Mouse (Mus musculus): Measurements from ENCODE around the gene Cox6a1.
"Not testable (repeated sequence)": the region's sequence is repeated elsewhere in the genome, so short reads cannot be mapped to it uniquely, and the experiment has no call there.

The Cox6a1 gene

DNA sequence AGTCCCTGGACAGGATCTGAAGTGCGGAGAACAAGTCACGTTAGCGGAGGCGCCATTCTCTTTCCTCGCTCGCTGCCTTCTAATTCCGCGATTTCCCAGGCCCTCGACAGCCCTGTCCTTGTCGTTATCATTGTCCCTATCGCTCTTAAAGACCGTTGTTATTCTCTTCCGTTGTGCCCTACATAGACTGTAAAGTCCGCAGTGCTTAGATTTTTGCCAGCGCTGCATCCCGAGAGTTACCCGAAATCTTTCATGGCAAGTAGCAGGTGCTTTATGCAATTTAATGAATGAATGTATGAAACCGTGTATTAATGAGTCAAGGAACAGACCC lies 409 bp upstream of the Cox6a1 start:
- no peak for DNase-seq (ENCODE audit: inconsistent age in 2 of 2, low spot score in 1 of 2)

DNA sequence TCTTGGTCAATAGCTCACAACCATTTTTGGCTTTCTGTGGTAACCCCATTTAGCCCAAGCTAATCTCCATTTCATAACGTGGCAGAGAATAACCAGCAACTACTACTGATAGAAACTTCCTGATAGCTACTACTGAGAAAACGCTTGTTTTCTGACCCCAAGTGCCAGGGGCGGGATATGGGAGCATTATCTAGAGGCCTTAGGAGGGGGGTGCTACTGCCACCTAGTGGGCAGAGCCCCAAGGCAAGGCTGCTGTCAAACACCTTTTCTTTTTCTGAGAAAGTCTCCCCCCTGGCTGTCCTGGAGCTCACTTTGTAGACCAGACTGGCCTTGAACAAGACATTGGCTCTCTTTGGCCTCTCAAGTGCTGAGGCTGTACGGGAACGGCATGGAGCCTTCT lies 1.2 kb downstream of the Cox6a1 start:
- peak; percentile 86 to 94 for DNase-seq (ENCODE audit: inconsistent age in 2 of 2, low spot score in 1 of 2)

DNA sequence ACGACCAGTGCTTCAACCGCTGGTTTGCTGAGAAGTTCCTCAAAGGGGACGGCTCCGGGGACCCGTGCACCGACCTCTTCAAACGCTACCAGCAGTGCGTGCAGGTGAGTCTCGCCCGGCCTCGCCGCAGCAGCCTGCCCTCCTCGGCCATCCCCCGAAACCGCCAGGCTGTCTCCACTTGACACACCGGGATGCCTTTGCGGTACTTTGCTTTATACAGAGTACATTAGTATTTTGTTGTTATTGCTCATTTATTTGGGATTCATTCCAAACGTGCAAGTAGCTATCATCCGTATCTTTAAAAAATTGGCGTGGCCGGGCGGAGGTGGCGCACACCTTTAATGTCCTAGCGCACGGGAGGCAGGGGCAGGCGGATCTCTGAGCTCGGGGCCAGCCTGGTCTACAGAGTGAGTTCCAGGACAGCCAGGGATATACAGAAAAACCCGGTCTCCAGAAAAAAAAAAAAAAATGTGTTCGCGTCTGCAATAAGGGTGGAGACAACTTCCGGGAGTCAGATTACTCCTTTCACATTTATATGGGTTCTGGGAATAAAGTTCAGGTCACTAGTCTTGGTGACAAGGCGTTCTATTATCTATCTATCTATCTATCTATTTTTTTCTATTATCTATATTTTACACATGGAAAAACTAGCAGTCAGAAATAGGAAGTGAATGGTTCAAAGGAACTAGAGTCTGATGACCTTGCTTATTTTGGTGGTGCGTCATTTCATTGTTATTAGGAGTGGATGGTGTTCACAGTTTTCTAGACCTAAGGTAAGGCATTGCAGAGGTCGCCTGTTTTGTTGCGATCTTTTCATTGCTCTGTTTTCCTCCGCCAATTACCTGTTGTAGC lies 7.2 kb downstream of the Cox6a1 start:
- no peak for DNase-seq (ENCODE audit: inconsistent age in 2 of 2, low spot score in 1 of 2)

DNA sequence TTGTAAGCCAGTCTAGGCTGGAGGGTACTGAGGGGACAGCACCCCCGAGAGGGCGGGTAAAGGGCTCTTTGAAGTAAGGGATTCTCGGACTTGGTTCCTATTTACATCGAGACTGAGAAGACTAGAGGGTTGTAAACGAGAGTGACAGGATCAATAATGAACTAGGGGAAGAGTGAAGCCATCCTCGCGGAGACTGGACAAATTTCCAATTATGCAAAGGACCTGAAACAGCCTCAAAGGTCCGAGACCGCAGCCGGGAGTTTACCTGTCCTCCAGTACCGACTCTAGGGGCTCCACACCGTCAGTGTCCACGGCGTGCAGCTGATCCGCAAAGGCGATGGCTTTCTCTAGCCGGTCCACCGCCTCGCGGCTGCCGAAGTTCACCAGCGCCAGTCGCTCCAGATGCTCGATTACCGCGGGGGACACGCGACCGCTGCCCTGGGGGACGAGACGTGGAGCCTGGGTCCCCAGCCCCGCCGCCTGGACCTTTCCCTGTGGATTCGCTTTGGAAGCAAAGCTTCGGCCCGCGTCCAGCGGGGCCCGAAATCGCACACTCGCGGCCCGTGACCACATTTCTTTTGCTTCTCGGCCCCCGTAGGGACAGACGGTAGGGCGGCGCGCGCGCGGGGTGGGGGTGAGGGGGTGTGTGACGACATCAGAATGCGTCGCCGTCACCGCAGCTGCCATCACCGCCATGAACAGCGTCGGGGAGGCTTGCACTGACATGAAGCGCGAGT lies 8.0 kb downstream of the Cox6a1 start, which contains the start of the genes Gatc and Triap1:
Gene Gatc (minus strand): TSS at position 602 of the 737 bp plus-strand sequence.
Gene Triap1 (plus strand): TSS at position 649 of the 737 bp plus-strand sequence.
- DNase-seq (ENCODE audit: inconsistent age in 2 of 2, low spot score in 1 of 2): peak; percentile 91 to 97

DNA sequence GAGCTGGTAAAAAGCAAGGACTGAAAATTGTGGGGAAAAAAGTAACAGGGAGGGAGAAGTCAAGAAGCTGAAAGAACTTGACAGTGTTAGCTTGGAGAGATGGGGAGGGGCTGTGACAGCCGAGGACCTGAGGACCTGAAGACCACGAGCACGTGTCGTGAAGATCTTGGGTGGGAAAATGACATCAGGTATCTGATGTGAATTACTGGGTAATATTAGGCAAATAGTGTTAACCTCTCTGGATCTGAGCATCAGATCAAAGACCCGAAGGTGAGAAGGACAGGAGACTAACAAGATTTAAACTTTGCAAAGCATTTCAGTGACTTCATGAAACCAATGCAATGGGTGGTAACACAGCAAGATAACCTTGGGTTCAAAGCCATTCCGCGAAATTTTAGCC lies 8.8 kb downstream of the Cox6a1 start:
- DNase-seq (ENCODE audit: inconsistent age in 2 of 2, low spot score in 1 of 2): no peak

DNA sequence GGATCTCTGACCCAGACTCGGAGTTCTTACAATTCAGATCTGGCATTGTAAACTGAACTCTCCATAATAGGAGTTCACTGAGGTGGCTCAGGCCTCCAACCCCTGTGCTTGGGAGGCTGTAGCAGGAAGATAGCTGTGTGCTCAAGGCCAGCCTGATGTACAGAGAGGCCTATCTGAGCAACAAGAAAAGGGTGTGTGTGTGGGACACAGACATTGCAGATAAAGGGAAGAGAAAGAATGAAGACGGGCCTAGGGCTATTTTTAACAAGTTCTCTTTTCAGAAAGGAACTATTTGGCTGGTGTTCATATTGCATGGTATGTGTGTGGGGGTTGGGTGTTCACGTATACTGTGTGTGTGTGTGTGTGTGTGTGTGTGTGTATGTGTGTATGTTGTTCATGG lies 15.2 kb downstream of the Cox6a1 start:
- DNase-seq (ENCODE audit: inconsistent age in 2 of 2, low spot score in 1 of 2): no peak

DNA sequence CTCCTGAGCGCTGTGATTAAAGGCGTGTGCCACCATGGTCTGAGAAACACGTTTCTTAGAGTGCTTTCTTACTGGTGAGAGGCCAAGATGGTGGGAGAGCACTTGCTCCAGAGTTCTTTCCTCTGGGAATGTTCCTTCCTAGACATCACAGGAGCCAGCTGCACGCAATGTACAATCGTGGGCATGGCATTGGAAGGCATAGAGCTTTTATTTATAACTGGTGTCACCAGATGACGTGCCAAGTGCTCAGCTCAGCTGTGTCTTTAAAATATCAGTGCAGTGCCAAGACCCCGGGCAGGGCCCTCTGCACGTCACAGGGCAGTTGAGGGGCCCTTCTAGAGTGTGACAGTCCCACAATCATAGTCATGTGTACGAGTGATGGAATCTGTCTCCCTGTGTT lies 17.8 kb downstream of the Cox6a1 start:
- no peak for DNase-seq (ENCODE audit: inconsistent age in 2 of 2, low spot score in 1 of 2)

DNA sequence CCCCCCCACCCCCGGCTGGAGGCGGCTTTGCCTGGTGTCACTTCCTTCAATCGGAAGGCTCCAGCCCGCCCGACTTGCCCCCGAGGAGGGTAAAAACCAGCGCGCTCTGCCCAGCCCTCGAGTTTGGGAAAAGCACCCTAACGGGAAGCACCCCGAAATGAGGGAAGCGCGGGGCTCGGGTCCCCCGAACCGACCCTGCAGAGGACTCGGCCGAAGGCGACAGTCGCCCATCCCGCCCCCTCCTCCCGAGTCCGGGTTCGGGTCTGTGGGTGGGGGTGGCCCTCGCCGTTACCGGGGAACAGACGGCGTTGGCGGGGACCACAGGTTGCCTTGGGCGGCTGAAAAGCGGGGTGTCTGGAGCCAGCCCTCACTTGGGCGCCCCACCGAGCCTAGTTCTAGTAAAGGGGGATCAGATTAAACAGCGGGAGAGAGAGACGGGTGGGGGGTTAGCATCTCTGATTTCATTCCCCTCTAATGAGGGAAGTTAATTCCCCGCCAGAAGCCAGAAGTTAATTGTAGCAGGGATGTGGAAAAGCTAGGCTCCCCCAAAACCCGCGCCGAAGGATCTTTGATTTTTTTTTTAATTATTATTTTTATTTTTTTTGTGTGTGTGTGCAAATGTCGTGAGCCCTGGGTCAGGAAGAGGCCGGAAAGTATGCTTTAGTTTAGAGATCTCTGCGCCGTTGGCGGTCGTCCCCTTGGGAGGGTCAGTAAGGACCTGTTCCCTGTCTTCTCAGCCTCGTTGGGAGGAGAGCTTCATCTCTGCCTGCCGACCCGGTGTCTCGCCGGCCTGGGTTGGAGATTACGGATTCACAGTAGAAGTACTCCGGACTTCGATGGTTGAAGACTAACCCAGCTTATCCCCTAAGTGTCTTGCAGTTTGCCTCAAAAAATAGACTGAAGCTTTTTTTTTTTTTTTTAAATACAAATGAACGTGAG lies 20.9 kb downstream of the Cox6a1 start:
- DNase-seq (ENCODE audit: inconsistent age in 2 of 2, low spot score in 1 of 2): peak; percentile 51 to 76

DNA sequence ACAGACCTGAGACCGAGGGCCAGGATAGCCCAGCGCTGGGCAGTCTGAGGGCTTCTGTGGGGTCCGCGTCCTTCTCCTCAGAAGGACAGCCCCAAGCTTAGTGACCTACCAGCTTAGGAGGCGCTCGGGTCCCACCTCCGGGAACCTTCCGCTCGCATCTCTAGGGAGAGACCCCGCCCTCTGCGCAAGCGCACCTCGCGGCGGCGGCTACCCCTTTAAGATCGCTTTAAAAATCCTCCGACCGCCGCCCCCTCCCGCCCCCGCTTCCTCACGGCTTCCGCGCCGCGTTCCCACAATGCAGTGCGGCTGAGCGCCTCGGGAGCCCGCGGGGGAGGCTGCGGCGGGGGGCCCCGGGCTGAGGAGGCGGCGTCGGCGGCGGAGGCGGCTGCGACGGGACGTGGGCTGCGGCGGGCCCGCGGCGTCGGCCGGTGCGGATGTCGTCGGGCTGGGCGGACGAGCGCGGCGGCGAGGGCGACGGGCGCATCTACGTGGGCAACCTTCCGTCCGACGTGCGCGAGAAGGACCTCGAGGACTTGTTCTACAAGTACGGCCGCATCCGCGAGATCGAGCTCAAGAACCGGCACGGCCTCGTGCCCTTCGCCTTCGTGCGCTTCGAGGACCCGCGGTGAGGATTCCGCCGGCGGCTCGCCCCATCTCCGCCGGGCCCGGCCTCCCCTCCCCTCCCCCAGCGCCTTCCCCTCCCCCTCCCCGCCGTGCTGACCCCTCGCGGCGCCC lies 21.7 kb downstream of the Cox6a1 start, which contains the start of gene Srsf9:
Gene Srsf9 (plus strand): TSS at position 303 of the 735 bp plus-strand sequence.
- DNase-seq (ENCODE audit: inconsistent age in 2 of 2, low spot score in 1 of 2): peak; percentile 96 to 99

DNA sequence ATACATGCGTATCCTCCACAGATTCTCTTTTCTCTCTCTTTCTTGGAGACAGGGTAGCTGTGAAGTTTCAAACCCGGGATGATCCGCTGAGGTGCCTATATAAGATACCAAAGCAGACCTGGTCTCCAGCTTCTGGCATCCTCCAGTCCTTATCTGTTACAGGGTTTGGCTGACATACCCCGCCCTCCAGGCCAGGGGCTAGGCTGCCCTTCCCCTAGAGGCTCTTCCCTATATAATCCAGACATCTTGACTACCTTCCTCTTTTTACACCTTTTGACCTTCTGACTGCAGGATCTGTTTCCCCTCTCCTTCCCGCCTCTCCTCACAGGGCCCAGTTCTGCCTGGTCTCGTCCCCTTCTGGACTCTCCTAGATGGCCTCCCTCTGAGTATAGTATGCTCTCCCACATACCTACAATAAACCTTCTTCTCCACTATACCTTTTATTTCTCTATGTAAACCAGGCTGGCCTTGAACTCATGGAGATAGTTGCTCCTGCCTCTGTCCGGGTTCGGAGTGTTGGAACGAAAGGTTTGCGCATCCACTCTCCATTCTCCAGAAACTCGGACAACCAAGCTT lies 22.4 kb downstream of the Cox6a1 start:
- no peak for DNase-seq (ENCODE audit: inconsistent age in 2 of 2, low spot score in 1 of 2)

DNA sequence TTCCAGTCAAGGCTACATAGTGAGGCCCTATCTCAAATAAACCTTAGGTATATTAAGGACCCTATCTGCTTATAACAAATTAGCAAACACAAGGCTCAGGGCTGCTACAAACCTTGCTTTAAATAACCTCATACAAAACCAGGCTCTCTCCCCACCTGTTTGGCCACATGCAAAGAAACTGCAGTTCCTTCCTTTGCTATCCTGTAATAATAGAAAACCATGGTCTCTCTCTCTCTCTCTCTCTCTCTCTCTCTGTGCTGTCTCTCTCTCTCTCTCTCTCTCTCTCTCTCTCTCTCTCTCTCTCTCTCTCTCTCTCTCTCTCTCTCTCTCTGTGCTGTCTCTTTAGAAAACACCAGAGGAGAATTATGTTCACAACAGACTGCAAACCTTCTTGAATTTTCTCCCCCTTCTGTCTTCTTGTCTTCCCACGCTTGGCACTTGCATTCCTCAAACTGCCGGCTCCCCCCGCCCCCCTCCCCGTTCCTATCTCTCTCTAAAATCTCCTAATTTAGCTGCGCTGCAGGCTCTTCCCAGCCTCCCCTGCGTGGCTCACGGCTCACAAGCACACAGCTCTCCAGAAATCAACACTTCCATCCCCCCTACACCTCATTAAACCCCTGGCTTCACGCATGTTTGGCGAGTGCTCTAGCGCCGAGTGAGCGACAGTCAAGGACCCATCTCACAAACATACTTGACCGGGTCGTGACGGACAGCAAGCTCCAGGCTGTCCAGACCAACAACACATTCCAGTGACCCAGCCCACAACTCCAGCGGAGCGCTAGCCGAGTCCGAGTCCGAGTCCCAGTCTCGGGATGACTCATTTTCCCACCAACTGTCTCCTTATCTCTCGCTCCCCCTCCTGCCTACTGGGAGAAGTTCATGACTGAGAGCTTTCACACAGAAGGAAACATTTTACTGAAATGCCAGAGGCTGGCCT lies 29.5 kb downstream of the Cox6a1 start:
- DNase-seq (ENCODE audit: inconsistent age in 2 of 2, low spot score in 1 of 2): peak; percentile 86 to 94

DNA sequence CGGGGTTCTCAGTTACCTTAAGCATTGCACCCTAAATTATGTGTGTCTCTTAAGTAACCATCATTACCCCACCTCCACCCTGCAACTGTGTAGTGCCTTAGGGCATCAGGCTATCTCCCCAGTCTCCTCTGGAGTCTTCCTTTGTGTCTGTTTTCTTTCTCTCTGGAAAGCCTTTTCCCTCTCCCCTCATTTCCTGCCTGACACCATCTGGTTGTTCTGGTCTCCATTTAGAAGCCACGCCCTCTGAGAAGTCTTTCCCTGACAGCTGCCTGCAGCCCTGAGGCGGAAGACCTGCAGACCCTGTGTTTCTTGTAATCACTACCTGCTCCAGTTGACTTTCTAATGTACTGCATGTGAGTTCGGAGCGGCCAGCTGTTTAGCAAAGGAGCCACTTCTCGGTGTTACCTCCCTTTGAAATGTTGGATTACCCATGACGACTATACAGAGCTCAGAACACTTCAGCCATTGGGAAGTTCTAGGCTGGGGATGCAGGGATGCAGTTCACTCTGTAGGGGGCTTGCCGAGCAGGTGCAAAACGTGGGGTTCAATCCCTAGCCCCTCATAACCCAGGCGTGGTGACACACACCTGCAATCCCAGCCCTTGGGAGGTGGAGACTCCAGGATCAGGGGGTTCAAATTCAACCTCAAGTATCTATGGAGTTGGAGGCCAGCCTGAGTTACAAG lies 31.0 kb downstream of the Cox6a1 start:
- DNase-seq (ENCODE audit: inconsistent age in 2 of 2, low spot score in 1 of 2): no peak

DNA sequence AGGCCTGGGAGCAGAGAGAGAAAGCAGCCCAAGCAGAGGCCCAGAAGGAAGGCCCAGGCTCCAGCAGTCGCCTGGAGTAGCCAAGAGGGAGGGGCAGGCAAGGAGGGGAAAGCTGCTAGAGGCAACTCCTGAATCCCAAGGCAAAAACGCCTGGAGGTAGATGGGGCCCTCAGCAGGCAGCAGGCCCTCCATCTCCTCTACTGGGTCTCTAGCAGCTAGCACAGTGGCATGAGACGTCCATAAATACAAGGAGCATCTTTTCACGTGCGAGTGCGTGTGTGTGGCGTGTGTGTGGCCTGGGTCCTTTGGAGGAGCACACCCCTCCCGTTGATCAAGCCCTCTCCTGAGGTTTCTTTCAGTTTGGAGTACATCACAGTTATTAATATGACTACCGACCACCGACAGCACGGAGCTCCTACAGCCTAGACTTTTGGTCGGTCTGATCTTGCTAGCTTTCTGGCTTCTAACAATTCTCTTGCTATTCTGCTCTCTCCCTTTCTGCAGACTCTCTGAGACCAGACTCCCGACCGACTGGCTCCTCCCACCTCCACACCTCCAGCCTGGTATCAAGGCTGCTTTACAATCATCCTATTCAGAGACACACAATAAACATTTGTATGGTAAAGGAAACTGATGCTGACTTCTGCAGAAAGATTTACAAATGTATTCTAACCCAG lies 31.7 kb downstream of the Cox6a1 start:
- no peak for DNase-seq (ENCODE audit: inconsistent age in 2 of 2, low spot score in 1 of 2)

DNA sequence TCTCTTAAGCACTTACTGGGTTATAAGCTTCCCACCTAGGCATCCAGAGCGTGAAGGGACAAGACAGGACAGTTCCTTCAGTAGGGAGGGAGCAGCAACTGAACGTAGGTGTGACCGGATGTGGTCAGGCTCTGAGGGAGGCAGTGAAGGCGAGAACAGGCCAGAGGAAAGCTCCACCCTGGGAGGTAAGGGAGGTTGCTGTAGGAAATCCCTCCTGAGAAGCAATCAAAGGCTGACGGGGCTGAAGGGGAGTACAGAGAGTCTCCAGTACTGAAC lies 35.2 kb downstream of the Cox6a1 start:
- no peak for DNase-seq (ENCODE audit: inconsistent age in 2 of 2, low spot score in 1 of 2)

DNA sequence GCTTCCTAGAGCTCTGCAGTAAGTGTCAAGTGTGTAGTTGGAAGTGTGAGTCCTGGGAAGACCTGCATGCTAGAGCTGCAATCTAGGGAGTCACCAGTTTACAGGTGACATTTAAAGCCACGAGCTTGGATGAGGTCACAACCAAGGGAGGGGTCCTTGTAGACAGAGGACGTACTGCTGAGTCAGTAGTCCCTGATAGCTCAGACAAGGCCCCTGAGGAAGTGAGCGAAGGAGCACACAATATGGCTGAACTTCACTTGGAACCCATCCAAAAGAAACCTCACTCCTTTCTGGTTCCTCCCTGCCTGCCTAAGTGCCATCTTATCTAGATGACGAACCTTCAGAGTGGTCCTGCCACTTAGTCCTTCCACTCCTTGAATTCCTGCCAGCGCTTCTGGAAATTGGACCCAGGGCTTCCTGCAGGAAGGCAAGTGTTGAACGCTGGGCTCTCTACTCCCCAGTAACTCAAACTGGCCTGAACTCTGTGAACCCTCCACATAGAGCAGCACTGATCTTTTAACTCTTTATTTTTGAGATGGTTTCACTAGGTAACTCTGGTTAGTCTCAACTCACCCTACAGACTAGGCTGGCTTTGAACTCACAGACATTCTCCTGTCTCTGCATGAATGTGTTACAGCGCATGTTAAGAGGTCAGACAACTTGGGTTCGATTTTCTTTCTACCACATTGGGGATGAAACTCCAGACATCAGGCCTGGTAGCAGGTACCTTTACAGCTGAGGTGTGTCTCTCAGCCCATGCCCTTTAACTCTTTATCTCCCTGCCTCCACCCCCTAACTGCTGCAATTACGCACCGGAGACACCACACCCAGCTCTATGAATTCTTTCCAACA lies 35.7 kb downstream of the Cox6a1 start:
- DNase-seq (ENCODE audit: inconsistent age in 2 of 2, low spot score in 1 of 2): no peak

DNA sequence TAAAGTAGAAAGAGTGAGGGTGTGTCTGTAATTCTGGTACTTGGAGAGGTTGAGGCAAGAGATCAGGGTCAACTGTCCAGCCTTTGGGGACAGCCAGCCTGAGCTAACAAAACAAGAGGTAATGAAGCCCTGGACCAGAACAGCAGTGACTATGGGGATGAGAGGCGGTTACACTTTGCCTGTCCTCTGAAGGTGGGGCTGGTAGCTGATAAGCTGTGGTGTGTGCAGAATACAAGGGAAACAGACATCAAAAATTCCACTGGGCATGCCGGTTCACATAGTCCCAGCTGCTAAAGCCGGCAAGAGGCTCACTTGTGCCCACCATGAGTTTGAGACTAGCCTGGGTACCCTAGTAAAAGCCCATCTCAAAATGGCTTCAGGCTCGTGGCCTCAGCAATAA lies 36.4 kb downstream of the Cox6a1 start:
- DNase-seq (ENCODE audit: inconsistent age in 2 of 2, low spot score in 1 of 2): no peak

DNA sequence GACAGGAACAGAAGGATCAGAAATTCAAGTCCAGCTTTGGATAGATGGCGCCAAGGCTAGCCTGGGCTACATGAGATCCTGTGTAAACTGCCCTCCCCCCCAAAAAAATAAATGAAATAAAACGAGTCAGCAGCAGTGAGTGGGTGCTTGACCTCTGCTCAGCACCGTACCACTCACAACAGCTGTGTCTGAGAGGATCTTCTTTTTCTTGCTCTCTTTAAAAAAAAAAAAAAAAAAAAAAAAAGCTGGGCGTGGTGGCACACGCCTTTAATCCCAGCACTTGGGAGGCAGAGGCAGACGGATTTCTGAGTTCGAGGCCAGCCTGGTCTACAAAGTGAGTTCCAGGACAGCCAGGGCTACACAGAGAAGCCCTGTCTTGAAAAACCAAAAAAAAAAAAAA lies 46.6 kb downstream of the Cox6a1 start:
- not testable (repeated sequence) for DNase-seq (ENCODE audit: inconsistent age in 2 of 2, low spot score in 1 of 2)
